Mouse (Mus musculus): ENCODE measurements around the gene Chaf1b. TPM values are rescaled to one million over a fixed set of nuclear protein-coding genes. Genes with fewer than 3 reads are reported as not detected.

The Chaf1b gene
- polyA plus RNA-seq, 1 experiment, result 3.3 TPM

DNA sequence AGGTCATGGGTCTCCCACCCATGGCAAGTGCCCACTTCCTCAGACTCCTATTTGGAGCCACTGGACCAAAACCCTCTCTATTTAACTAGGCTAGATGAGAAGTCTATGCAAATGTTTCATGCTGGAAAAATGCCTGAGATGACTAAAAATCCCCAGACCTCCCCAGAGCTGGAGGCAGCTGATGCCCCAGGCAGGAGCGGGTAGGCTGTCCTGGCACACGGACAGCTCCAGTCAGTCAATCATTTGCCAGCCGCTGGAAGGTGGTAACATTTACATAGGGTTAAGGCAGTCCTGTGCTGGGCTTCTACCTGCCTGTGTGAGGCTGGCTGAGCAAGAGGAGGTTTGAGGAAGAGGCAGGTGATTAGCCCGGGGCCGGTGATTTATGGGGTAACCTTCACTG lies 28.5 kb downstream of the Chaf1b start:
- H3K4me1 ChIP-seq (ENCODE audit: control insufficient read depth, insufficient read depth, insufficient read length, low read length), result peaks cover 17% of the 10 kb centered on the region; the same call in 1 of the 2 replicates
- WGBS, result 13% methylated on average over 5 of the region's 5 CpGs
- no peak overlapping the region for H3K27ac ChIP-seq (ENCODE audit: insufficient read depth, low read depth, low read length)
- no peak overlapping the region for H3K4me3 ChIP-seq (ENCODE audit: low read depth, low read length)
- H3K27me3 ChIP-seq (ENCODE audit: control insufficient read depth, insufficient read depth, low read length), result no peaks in the 10 kb centered on the region
- H3K36me3 ChIP-seq (ENCODE audit: control insufficient read depth, insufficient read depth, low read length), result no peaks in the 10 kb centered on the region
- TF ChIP-seq CTCF (IDR thresholded peaks at IDR 0.05; ENCODE audit: extremely low read depth, insufficient read length, insufficient replicate concordance, low read depth, low read length), result no peak

DNA sequence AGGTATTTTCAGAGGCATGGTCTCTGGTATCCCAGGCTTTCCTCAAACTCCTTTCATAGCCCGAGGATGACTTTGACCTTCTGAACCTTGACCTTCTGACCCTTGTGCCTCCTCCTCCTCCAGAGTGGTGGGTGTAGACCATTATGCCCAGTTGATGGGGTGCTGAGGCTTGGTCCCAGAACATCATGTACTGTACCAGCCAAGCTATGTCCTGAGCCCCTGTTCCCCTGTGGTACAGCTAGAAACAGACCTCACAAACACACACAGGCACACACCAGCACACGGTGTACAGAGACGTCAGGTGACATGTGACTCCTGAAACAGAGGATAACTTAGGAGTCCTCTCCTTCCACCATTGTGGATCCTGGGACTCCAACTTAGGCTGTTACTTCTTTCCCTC lies 29.1 kb downstream of the Chaf1b start:
- Histone ChIP-seq H3K27ac (ENCODE audit: insufficient read depth, low read depth, low read length) (no peak overlapping the region), H3K36me3 (ENCODE audit: control insufficient read depth, insufficient read depth, low read length) (no peaks in the 10 kb centered on the region), H3K4me1 (ENCODE audit: control insufficient read depth, insufficient read depth, insufficient read length, low read length) (peaks cover 22% of the 10 kb centered on the region), H3K4me3 (ENCODE audit: low read depth, low read length) (no peak overlapping the region), H3K27me3 (ENCODE audit: control insufficient read depth, insufficient read depth, low read length) (no peaks in the 10 kb centered on the region)
- TF ChIP-seq POLR2A (IDR thresholded peaks at IDR 0.05; ENCODE audit: low read depth, low read length) (no peak), CTCF (IDR thresholded peaks at IDR 0.05; ENCODE audit: extremely low read depth, insufficient read length, insufficient replicate concordance, low read depth, low read length) (no peak)
- 51% methylated on average over 3 of the region's 3 CpGs for WGBS

GRCm38 (mm10) chr16:93913881-93914576 lies 30.3 kb downstream of the Chaf1b start:
- Histone ChIP-seq H3K4me3 (ENCODE audit: low read depth, low read length) (no peak overlapping the region), H3K27ac (ENCODE audit: insufficient read depth, low read depth, low read length) (peak overlapping the region; percentile 23; the same call in 1 of the 2 replicates), H3K4me1 (ENCODE audit: control insufficient read depth, insufficient read depth, insufficient read length, low read length) (peaks cover 26% of the 10 kb centered on the region), H3K27me3 (ENCODE audit: control insufficient read depth, insufficient read depth, low read length) (no peaks in the 10 kb centered on the region), H3K36me3 (ENCODE audit: control insufficient read depth, insufficient read depth, low read length) (no peaks in the 10 kb centered on the region)
- WGBS, result 63% methylated on average over 10 of the region's 10 CpGs
- TF ChIP-seq CTCF (IDR thresholded peaks at IDR 0.05; ENCODE audit: extremely low read depth, insufficient read length, insufficient replicate concordance, low read depth, low read length) (no peak), POLR2A (IDR thresholded peaks at IDR 0.05; ENCODE audit: low read depth, low read length) (no peak)

DNA sequence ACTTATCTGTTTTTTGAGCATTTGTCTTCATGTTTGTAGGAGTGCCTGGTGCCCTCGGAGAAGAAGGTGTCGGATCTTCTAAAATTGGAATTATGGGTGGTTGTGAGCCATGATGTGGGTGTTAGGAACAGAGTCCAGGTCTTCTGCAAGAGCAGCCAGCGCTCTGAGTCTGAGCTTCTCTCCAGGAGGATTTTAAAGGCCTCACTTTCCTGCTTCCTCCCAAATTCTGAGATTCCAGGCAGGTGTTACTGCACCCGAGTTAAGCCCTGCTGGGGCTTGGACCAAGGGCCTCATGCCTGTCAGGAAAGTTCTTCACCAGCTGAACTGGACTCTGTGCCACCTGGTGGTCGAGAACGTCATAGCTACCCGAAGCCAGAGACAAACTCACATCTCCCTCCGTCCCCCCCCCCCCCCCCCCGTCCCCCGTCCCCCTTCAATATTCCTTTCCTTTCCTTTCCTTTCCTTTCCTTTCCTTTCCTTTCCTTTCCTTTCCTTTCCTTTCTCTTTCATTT lies 31.7 kb downstream of the Chaf1b start:
- H3K4me1 ChIP-seq (ENCODE audit: control insufficient read depth, insufficient read depth, insufficient read length, low read length), result peaks cover 26% of the 10 kb centered on the region
- no peaks in the 10 kb centered on the region for H3K36me3 ChIP-seq (ENCODE audit: control insufficient read depth, insufficient read depth, low read length)
- TF ChIP-seq CTCF (IDR thresholded peaks at IDR 0.05; ENCODE audit: extremely low read depth, insufficient read length, insufficient replicate concordance, low read depth, low read length) (0 out of 2 replicates have a peak, but pooled peaks have one; percentile 20), POLR2A (IDR thresholded peaks at IDR 0.05; ENCODE audit: low read depth, low read length) (no peak)
- H3K4me3 ChIP-seq (ENCODE audit: low read depth, low read length), result no peak overlapping the region
- no peak overlapping the region for H3K27ac ChIP-seq (ENCODE audit: insufficient read depth, low read depth, low read length)
- H3K27me3 ChIP-seq (ENCODE audit: control insufficient read depth, insufficient read depth, low read length), result no peaks in the 10 kb centered on the region
- 33% methylated on average over 10 of the region's 10 CpGs for WGBS

DNA sequence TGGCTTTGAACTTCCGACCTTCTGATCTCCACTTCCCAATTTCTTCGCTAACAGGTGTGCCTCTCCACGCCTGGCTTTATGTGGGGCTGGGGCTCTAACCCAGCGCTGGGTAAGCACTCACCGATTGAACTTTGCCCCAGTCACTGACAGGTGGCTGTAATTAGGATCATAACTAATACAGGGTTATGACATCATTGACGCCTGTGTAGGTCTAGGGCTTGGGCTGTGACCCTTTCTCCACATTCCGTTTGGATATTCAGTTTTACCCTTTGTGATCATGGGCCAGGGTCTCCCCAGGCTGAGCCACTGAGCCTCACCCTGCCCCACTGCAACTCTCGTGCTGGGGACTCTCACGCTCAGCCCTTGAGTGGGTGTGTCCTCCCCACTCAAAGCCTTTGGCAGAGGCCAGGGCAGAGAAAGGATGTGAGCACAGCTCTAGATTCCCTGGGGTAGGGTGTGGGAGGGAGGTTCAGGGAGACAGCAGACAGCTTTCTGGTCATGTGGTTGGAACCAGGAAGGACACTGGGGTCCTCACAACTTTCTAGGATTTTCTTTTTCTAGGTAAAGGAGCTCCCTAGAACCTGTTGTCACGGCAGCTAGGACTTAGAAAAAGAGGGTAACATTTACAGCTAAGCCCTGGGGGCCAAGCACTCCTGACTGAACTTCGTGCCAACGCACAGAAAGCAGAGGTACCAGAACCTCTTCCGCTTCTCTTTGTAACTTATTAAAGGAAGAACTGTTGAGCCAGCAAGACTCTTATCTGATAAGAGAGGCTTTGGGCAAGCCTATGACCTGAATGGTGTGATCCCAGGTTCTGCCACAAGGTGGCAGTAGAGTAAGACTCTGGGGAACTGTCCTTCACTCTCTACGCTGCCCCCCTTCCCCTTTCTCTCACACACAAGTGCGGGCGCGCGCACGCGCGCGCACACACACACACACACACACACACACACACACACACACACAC lies 34.3 kb downstream of the Chaf1b start:
- H3K4me3 ChIP-seq (ENCODE audit: low read depth, low read length), result peak overlapping the region; percentile 18; the same call in 1 of the 2 replicates
- peak; percentile 73; the same call in 1 of the 2 replicates for TF ChIP-seq CTCF (IDR thresholded peaks at IDR 0.05; ENCODE audit: extremely low read depth, insufficient read length, insufficient replicate concordance, low read depth, low read length)
- TF ChIP-seq POLR2A (IDR thresholded peaks at IDR 0.05; ENCODE audit: low read depth, low read length), result no peak
- peaks cover 10% of the 10 kb centered on the region for H3K4me1 ChIP-seq (ENCODE audit: control insufficient read depth, insufficient read depth, insufficient read length, low read length)
- peak overlapping the region; percentile 100 for H3K27ac ChIP-seq (ENCODE audit: insufficient read depth, low read depth, low read length)
- H3K27me3 ChIP-seq (ENCODE audit: control insufficient read depth, insufficient read depth, low read length), result no peaks in the 10 kb centered on the region
- H3K36me3 ChIP-seq (ENCODE audit: control insufficient read depth, insufficient read depth, low read length), result no peaks in the 10 kb centered on the region
- WGBS, result 9% methylated on average over 14 of the region's 22 CpGs

DNA sequence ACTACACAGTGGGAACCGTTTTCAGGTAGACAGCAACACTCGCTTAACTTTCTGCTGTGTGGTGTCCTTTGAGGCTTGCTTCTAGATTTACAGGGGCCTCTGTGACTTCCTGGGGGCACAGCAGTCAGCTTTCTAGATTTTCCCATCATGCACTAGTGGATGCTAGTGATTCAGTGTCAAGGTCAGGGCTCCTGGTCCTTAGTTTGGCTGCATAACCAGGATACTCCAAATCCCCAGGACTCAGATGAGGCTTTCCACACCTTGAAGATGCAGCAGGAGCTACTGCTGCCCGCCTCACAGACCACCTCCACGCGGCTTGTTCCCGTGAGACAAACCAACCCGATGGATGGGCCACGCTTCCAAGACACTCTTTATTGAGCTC lies 35.0 kb downstream of the Chaf1b start:
- no peaks in the 10 kb centered on the region for H3K36me3 ChIP-seq (ENCODE audit: control insufficient read depth, insufficient read depth, low read length)
- H3K4me3 ChIP-seq (ENCODE audit: low read depth, low read length), result no peak overlapping the region
- 60% methylated on average over 8 of the region's 8 CpGs for WGBS
- TF ChIP-seq POLR2A (IDR thresholded peaks at IDR 0.05; ENCODE audit: low read depth, low read length), result no peak
- no peaks in the 10 kb centered on the region for H3K27me3 ChIP-seq (ENCODE audit: control insufficient read depth, insufficient read depth, low read length)
- H3K27ac ChIP-seq (ENCODE audit: insufficient read depth, low read depth, low read length), result no peak overlapping the region
- peaks cover 9% of the 10 kb centered on the region for H3K4me1 ChIP-seq (ENCODE audit: control insufficient read depth, insufficient read depth, insufficient read length, low read length)

DNA sequence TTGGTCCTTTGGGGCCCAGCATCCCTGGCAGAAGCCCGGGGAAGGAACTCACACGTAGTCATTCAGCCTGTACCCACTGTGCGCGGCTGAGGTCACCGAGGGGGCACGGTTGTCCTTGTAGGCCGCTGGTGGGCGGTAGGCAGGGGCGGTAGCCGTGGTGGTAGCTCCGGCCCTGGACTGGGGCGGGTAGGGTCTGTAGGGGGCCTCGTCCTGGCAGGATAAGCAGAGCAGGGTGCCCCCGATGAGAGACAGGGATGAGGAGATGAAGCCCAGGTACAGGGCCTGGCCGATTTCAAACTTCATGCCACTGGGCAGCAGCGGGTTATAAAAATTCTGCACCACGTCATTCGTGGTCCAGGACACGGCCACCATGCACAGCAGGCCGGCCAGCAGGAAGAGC lies 35.5 kb downstream of the Chaf1b start:
- Histone ChIP-seq H3K27ac (ENCODE audit: insufficient read depth, low read depth, low read length) (no peak overlapping the region), H3K4me1 (ENCODE audit: control insufficient read depth, insufficient read depth, insufficient read length, low read length) (peaks cover 11% of the 10 kb centered on the region), H3K36me3 (ENCODE audit: control insufficient read depth, insufficient read depth, low read length) (no peaks in the 10 kb centered on the region), H3K27me3 (ENCODE audit: control insufficient read depth, insufficient read depth, low read length) (no peaks in the 10 kb centered on the region), H3K4me3 (ENCODE audit: low read depth, low read length) (no peak overlapping the region)
- TF ChIP-seq POLR2A (IDR thresholded peaks at IDR 0.05; ENCODE audit: low read depth, low read length) (no peak), CTCF (IDR thresholded peaks at IDR 0.05; ENCODE audit: extremely low read depth, insufficient read length, insufficient replicate concordance, low read depth, low read length) (no peak)
- WGBS, result 85% methylated on average over 20 of the region's 20 CpGs
